Mouse (Mus musculus): Measurements from ENCODE around the gene Leprot.

- TF ChIP-seq CTCF (IDR thresholded peaks at IDR 0.05; ENCODE audit: low read depth) (no peak), EP300 (optimal IDR thresholded peaks at IDR 0.05) (no peak)
These were observed 59.7 kb downstream of the Leprot start for GRCm38 (mm10) chr4:101707234-101707633.
